Mouse (Mus musculus) gastrocnemius, adult 2 months (tissue): ENCODE measurements around the gene Chrnb4. TPM values are rescaled to one million over a fixed set of nuclear protein-coding genes. Genes with fewer than 3 reads are reported as not detected.

ENCODE experiments used
- DNase-seq: peaks from one replicate; pipeline ENCODE4 v3.0.0; 2022
- H3K27ac ChIP-seq: fragments of 200-600 bp; 2 replicates; pipeline ENCODE4 v1.8.1; 2022; ENCODE audit warnings: mild to moderate bottlenecking
- H3K4me3 ChIP-seq: fragments of 200-600 bp; 2 replicates; pipeline ENCODE4 v1.8.1; 2022; ENCODE audit warnings: mild to moderate bottlenecking, moderate library complexity
- CTCF ChIP-seq: fragments of 200-600 bp; IDR thresholded peaks from 2 replicates; pipeline ENCODE4 v1.8.1; 2022; ENCODE audit warnings: antibody characterized with exemption, mild to moderate bottlenecking, moderate library complexity
- intact Hi-C: fragments of 180-260 bp; cut with DNase I; formaldehyde crosslinking; loops from one replicate; pipeline ENCODE4 v1.15.1; 2025
- total RNA-seq, 2 experiments: library from RNA; stranded (reverse); gene quantifications; 2 replicates each; pipeline ENCODE4 v1.2.3; 2021

The Chrnb4 gene
- total RNA-seq, 2 experiments from 2014 or later, result not detected

- no peak for TF ChIP-seq CTCF
- DNase-seq, result no peak
- no peak overlapping the region for H3K27ac ChIP-seq
- no peak overlapping the region for H3K4me3 ChIP-seq
- intact Hi-C loops, result no loop called here
Measured at GRCm38 (mm10) chr9:55003609-55004008, 45.0 kb downstream of the Chrnb4 start.

- no peak overlapping the region for H3K27ac ChIP-seq
- intact Hi-C loops, result no loop called here
- no peak for TF ChIP-seq CTCF
- no peak overlapping the region for H3K4me3 ChIP-seq
- no peak for DNase-seq
Measured at GRCm38 (mm10) chr9:54995645-54996044, 52.9 kb downstream of the Chrnb4 start.

- DNase-seq, result no peak
- intact Hi-C loops, result no loop called here
- H3K27ac ChIP-seq, result no peak overlapping the region
- no peak overlapping the region for H3K4me3 ChIP-seq
- no peak for TF ChIP-seq CTCF
Measured at GRCm38 (mm10) chr9:54994381-54994780, 54.2 kb downstream of the Chrnb4 start.

GRCm38 (mm10) chr9:54990362-54990761, 58.2 kb downstream of the Chrnb4 start:
- no peak for TF ChIP-seq CTCF
- DNase-seq, result no peak
- no peak overlapping the region for H3K27ac ChIP-seq
- intact Hi-C loops, result no loop called here
- no peak overlapping the region for H3K4me3 ChIP-seq

- intact Hi-C loops, result no loop called here
- no peak for TF ChIP-seq CTCF
- Histone ChIP-seq H3K4me3 (no peak overlapping the region), H3K27ac (no peak overlapping the region)
- no peak for DNase-seq
Measured at GRCm38 (mm10) chr9:54982401-54982800, 66.2 kb downstream of the Chrnb4 start.

- no peak overlapping the region for H3K27ac ChIP-seq
- intact Hi-C loops, result no loop called here
- H3K4me3 ChIP-seq, result peak overlapping the region; percentile 71
- DNase-seq, result peak; percentile 21
- no peak for TF ChIP-seq CTCF
Measured at GRCm38 (mm10) chr9:54981291-54982191, 67.0 kb downstream of the Chrnb4 start.

GRCm38 (mm10) chr9:54980674-54981073, 67.9 kb downstream of the Chrnb4 start, which contains the start of gene Chrna5:
Chrna5 (plus strand) TSS chr9:54980880.
- peak within 1 kb of the TSS; percentile 71 for H3K4me3 ChIP-seq
- H3K27ac ChIP-seq, result no peak within 1 kb of the TSS
- no peak for DNase-seq
- TF ChIP-seq CTCF, result no peak
- intact Hi-C loops, result no loop called here

Other genes starting within 250 kb of the Chrnb4 start
- gene Ireb2, start 185.0 kb downstream of the Chrnb4 start, total RNA-seq, result 10 to 100 TPM; 18.3 to 21.8 TPM
- under 1 TPM; 0.64 to 0.86 TPM for gene Hykk, start 131.5 kb downstream of the Chrnb4 start, total RNA-seq
- gene Psma4, start 98.0 kb downstream of the Chrnb4 start, total RNA-seq, result 100 to 1,000 TPM; 131 TPM
- gene AY074887, start 97.8 kb downstream of the Chrnb4 start, total RNA-seq, result not detected
- gene Chrna5, start 67.9 kb downstream of the Chrnb4 start, total RNA-seq, result not detected
- gene Chrna3, start 22.2 kb downstream of the Chrnb4 start, total RNA-seq, result not detected
- 10 to 100 TPM; 31.9 to 41.0 TPM for gene Ube2q2, start 100.1 kb upstream of the Chrnb4 start, total RNA-seq
- 10 to 100 TPM; 19.5 to 22.0 TPM for gene Fbxo22, start 160.1 kb upstream of the Chrnb4 start, total RNA-seq